Mouse (Mus musculus): ENCODE data around the gene Akt1s1.

DNA sequence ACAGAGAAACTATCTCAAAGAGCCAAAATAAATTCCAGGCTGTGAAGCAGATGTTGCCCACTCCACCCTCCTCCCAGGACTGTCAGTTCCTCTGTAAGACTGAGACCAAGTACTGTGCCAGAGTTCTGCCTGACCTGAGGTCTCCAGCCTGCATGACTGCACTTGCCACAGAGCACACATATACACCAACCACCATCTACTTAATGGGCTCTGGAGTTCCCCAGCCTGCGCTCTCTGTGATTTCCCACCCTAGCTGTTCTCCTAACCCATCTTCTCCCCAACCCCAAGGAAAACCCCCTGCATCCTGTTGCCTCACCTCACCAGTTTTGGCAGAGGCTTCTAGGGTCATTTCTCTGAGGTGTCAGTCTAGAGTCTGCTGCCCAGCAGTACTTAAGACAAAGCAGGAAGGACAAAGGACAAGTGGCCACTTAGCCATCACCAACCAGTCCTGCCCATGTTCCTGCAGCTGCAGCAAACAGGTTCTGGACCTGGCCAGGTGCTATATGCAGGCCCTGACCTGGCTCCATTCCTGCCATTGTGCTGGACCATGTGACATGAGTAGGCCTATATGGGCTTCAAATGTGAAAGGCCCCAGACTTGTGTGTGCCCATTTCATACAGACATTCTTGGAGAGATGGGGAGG, 13.3 kb upstream of the Akt1s1 start:
- TF ChIP-seq EP300 (optimal IDR thresholded peaks at IDR 0.05) (no peak), CTCF (IDR thresholded peaks at IDR 0.05; ENCODE audit: low read depth) (no peak)
